Mouse (Mus musculus) activated CD4-positive, CD25-positive, alpha-beta regulatory T cell (primary cell): ENCODE measurements around the gene Fam76b. TPM values are rescaled to one million over a fixed set of nuclear protein-coding genes. Genes with fewer than 3 reads are reported as not detected.

Source experiments
- polyA plus RNA-seq, 2 experiments: library from polyadenylated mRNA; unstranded; fragments of 100-300 nt; shearing (Covaris generic); gene quantifications; one replicate each; pipeline ENCODE4 v1.2.1; 2017

The Fam76b gene
- polyA plus RNA-seq = 10 to 100 TPM; 47.7 to 53.4 TPM

GRCm38 (mm10) chr9:13827406-13828086 is at the start of gene Fam76b:
Fam76b (plus strand) TSS chr9:13827716.

GRCm38 (mm10) chr9:13826832-13827405 is 597 bp upstream of the Fam76b start, which contains the start of gene Cep57:
Cep57 (minus strand) TSS chr9:13827107.

Other genes with a start within 250 kb of the Fam76b start
- 10 to 100 TPM; 41.3 to 41.7 TPM for gene Mtmr2, start 79.3 kb upstream of the Fam76b start, polyA plus RNA-seq
- 10 to 100 TPM; 50.1 to 55.5 TPM for gene Cep57, start 609 bp upstream of the Fam76b start, polyA plus RNA-seq